Mouse (Mus musculus) Patski (cell line): ENCODE data around the gene Efr3b. TPM values are rescaled to one million over a fixed set of nuclear protein-coding genes. Genes with fewer than 3 reads are reported as not detected.
"Not testable (repeated sequence)": the region's sequence is repeated elsewhere in the genome, so short reads cannot be mapped to it uniquely, and the experiment has no call there.

Experiments used
- ATAC-seq: fragments of 100-300 bp; one replicate; pipeline ENCODE4 v1.8.0; 2021
- CTCF ChIA-PET: fragments of 350-600 bp; sonication (Branson Sonifier 250); formaldehyde crosslinking; loops from one replicate; lab custom pipeline; 2022; ENCODE audit warnings: inconsistent platforms; lab: Charles Lee
- POLR2A ChIA-PET: fragments of 350-600 bp; sonication (Branson Sonifier 250); formaldehyde crosslinking; loops from one replicate; lab custom pipeline; 2022; ENCODE audit warnings: antibody characterized with exemption, inconsistent platforms; lab: Charles Lee
- DNase-seq: peaks from one replicate; pipeline ENCODE4 v3.0.0-alpha.2; 2011; ENCODE audit warnings: low read depth, low spot score
- H3K27me3 ChIP-seq: fragments of 371-371 bp; one replicate; pipeline ENCODE4 v1.5.1; 2021
- CTCF ChIP-seq: fragments of 100-300 bp; IDR thresholded peaks from one replicate; pipeline ENCODE4 v1.5.1; 2021
- in situ Hi-C: fragments of 300-500 bp; cut with MboI; formaldehyde crosslinking; loops from 3 replicates; pipeline ENCODE4 v1.11.1; 2018; ENCODE audit warnings: low pct_unique_long_range_greater_than_20kb, mixed read lengths
- polyA plus RNA-seq: library from polyadenylated mRNA; unstranded; gene quantifications from one replicate; pipeline ENCODE4 v1.2.3, GENCODE M21; 2021

Efr3b gene
- polyA plus RNA-seq, 1 experiment from 2014 or later, result 0.10 TPM

- peak; percentile 74 for TF ChIP-seq CTCF
- H3K27me3 ChIP-seq, result peaks cover 25% of the 10 kb centered on the region
- POLR2A ChIA-PET, result no interaction called here
- CTCF ChIA-PET, result interaction anchor here (0.8 to 1.5 kb wide), 6 partner anchors 8 to 58 kb away, joined by 3 to 4 read pairs (median 3); no protein-coding TSS in a partner anchor
- ATAC-seq (no peak), DNase-seq (peak; percentile 4)
- in situ Hi-C loops, result loop anchor here (5.0 kb wide), 1 partner anchor 94 kb away; no protein-coding TSS in a partner anchor
These were observed 55.0 kb downstream of the Efr3b start for GRCm38 (mm10) chr12:3983736-3984135.

- ChIA-PET POLR2A (no interaction called here), CTCF (no interaction called here)
- ATAC-seq (no peak), DNase-seq (no peak)
- H3K27me3 ChIP-seq, result peaks cover 25% of the 10 kb centered on the region
- in situ Hi-C loops, result loop anchor here (5.0 kb wide), 1 partner anchor 95 kb away; no protein-coding TSS in a partner anchor
- no peak for TF ChIP-seq CTCF
These were observed 56.5 kb downstream of the Efr3b start for GRCm38 (mm10) chr12:3982257-3982656.

DNA sequence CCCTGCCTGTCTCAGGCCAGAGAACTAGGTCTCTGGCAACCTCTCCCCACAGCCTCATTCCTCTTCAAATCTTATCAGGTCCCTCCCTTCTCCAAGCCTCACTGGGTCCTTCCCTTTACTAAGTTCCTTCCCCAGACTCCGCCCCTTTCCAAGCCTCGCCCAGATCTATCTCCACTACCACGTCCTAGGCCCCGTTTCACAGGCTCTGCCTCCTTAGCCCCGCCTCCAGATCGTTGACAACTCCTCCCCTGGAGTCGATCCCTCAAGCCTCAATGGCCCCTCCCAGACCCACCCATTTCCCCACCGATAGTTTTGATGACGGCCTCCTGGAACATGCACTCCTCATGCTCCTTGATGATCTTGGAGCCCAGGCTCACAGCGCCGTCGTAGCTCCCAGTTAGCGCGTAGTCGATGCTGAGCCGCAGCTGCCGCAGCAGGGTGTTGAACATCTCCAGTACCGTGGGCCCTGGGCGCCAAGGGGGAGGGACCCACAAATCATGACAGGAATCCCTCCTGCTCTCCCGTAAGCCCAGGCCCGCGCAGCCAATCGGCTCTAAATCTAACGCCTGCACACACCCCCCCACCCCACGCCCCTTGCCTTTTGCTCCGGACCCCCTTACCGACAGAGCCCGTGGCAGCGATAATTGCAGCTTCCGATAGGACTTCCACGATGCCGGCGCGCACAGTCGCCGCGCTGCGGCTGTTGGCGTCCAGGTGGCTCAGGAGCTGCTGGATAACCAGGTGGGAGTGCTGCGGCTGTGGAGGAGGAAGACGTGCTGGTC is 57.2 kb downstream of the Efr3b start:
- no peak for TF ChIP-seq CTCF
- POLR2A ChIA-PET, result no interaction called here
- ATAC-seq (peak; percentile 41), DNase-seq (no peak)
- CTCF ChIA-PET, result no interaction called here
- H3K27me3 ChIP-seq, result peaks cover 25% of the 10 kb centered on the region
- in situ Hi-C loops, result loop anchor here (5.0 kb wide), 1 partner anchor 96 kb away; no protein-coding TSS in a partner anchor

DNA sequence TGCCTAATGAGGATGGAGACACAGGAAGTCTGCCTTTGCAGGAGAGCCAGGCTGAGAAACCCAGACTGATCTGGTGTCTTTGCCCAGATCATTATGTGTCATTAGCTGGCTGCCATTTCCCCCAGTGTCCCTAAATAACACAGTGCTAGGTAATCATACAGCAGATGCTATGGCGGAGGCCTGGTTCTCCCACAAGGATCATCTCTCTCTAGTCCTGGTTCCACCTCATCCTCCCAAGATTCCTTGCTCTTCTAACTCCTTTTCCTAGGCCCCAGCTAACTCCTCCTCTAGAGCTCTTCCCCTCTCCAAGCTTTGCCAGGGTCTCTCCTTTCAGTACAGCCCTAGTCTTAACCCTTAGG is 57.7 kb downstream of the Efr3b start:
- CTCF ChIA-PET, result no interaction called here
- TF ChIP-seq CTCF, result no peak
- in situ Hi-C loops, result loop anchor here (5.0 kb wide), 1 partner anchor 96 kb away; no protein-coding TSS in a partner anchor
- DNase-seq, result no peak
- peaks cover 23% of the 10 kb centered on the region for H3K27me3 ChIP-seq
- POLR2A ChIA-PET, result interaction anchor here (0.7 kb wide), 1 partner anchor 103 kb away, joined by 9 read pairs; no protein-coding TSS in a partner anchor
- no peak for ATAC-seq

DNA sequence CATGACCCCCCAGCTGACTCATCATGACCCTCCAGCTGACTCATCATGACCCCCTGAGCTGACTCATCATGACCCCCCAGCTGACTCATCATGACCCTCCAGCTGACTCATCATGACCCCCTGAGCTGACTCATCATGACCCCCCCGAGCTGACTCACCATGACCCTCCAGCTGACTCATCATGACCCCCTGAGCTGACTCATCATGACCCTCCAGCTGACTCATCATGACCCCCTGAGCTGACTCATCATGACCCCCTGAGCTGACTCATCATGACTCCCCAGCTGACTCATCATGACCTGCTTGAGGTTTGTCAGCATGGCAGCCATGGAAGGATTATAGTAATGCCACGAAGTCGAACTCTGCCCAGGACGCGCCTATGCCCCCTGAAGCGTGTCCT is 65.5 kb downstream of the Efr3b start:
- in situ Hi-C loops, CTCF ChIA-PET, DNase-seq, POLR2A ChIA-PET, ATAC-seq, H3K27me3 ChIP-seq: not testable (repeated sequence)

DNA sequence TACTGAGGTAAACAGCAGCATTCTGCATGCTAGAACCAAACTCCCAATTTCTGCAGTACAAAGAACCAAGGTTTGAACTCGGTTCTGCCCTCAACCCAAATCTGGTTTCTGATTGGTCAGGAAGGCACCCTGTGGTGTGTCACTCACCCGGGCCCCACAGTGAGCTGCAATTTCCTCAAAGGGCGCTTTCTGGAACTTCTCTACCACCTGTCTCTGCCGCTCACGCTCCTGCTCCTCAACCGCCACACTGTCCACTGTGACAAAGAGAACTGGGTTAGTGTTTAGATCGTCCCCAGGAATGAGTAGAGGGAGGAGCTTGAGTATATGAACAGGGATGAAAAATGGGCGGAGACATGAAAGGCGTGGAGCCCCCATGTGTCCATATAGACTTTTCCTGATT is 70.3 kb downstream of the Efr3b start:
- ATAC-seq (no peak), DNase-seq (no peak)
- peaks cover 1% of the 10 kb centered on the region for H3K27me3 ChIP-seq
- in situ Hi-C loops, result no loop called here
- ChIA-PET CTCF (interaction anchor here (1.0 to 1.2 kb wide), 2 partner anchors 15 to 102 kb away, joined by 3 read pairs; no protein-coding TSS in a partner anchor), POLR2A (no interaction called here)
- TF ChIP-seq CTCF, result no peak

- ChIA-PET CTCF (no interaction called here), POLR2A (no interaction called here)
- in situ Hi-C loops, result no loop called here
- DNase-seq, result no peak
- peaks cover 5% of the 10 kb centered on the region for H3K27me3 ChIP-seq
- ATAC-seq, result no peak
- no peak for TF ChIP-seq CTCF
These were observed 71.5 kb downstream of the Efr3b start for GRCm38 (mm10) chr12:3967196-3967595.

GRCm38 (mm10) chr12:3960553-3960952 is 78.2 kb downstream of the Efr3b start:
- ChIA-PET CTCF (no interaction called here), POLR2A (no interaction called here)
- in situ Hi-C loops, result no loop called here
- no peak for TF ChIP-seq CTCF
- no peak for DNase-seq
- no peak for ATAC-seq
- H3K27me3 ChIP-seq, result peaks cover 22% of the 10 kb centered on the region

GRCm38 (mm10) chr12:3959791-3960543 is 78.7 kb downstream of the Efr3b start:
- ATAC-seq (no peak), DNase-seq (no peak)
- H3K27me3 ChIP-seq, result peaks cover 25% of the 10 kb centered on the region
- ChIA-PET POLR2A (no interaction called here), CTCF (no interaction called here)
- no peak for TF ChIP-seq CTCF
- in situ Hi-C loops, result no loop called here

- no peak for TF ChIP-seq CTCF
- in situ Hi-C loops, result no loop called here
- DNase-seq, result no peak
- peaks cover 30% of the 10 kb centered on the region for H3K27me3 ChIP-seq
- no peak for ATAC-seq
- ChIA-PET POLR2A (no interaction called here), CTCF (no interaction called here)
These were observed 82.4 kb downstream of the Efr3b start for GRCm38 (mm10) chr12:3956351-3956750.

GRCm38 (mm10) chr12:3955371-3955770 is 83.3 kb downstream of the Efr3b start:
- no peak for ATAC-seq
- CTCF ChIA-PET, result no interaction called here
- peak; percentile 15 for DNase-seq

More at GRCm38 (mm10) chr12:3955371-3955770, 83.3 kb downstream of the Efr3b start:
- in situ Hi-C loops, result no loop called here
- peaks cover 27% of the 10 kb centered on the region for H3K27me3 ChIP-seq
- POLR2A ChIA-PET, result no interaction called here
- TF ChIP-seq CTCF, result no peak
